Mouse (Mus musculus): ENCODE results near the gene Lhfp. TPM values are rescaled to one million over a fixed set of nuclear protein-coding genes. Genes with fewer than 3 reads are reported as not detected.
A peak's percentile ranks its signal among the peaks of the same experiment; 100 is the strongest.

Lhfp gene
- polyA plus RNA-seq, 1 experiment from 2014 or later: 37.4 TPM

GRCm38 (mm10) chr3:53016436-53017340 lies 24.6 kb upstream of the Lhfp start, which contains the start of gene Cog6:
TSS of gene Cog6 (minus strand) at chr3:53017237.
- 3% methylated on average over 53 of the region's 53 CpGs for WGBS
- DNase-seq (ENCODE audit: low spot score) (peak; percentile 83), ATAC-seq (ENCODE audit: low FRiP score, low TSS enrichment) (peak; percentile 92)
- H3K9me3 ChIP-seq (ENCODE audit: control insufficient read depth, low read length): no peaks in the 10 kb centered on the region
- no peaks in the 10 kb centered on the region for H3K4me1 ChIP-seq (replicated peaks; ENCODE audit: control insufficient read depth, insufficient read depth)
- TF ChIP-seq EP300 (optimal IDR thresholded peaks at IDR 0.05) (no peak), CTCF (IDR thresholded peaks at IDR 0.05; ENCODE audit: low read depth) (no peak)
- H3K27ac ChIP-seq (replicated peaks): peak within 1 kb of the TSS; percentile 49; the same call in 1 of the 2 replicates
- H3K27me3 ChIP-seq (ENCODE audit: control insufficient read depth, insufficient read depth, low read length): no peaks in the 10 kb centered on the region
- peaks cover 3% of the 10 kb centered on the region; the same call in 1 of the 2 replicates for H3K36me3 ChIP-seq (ENCODE audit: control insufficient read depth, insufficient read depth, low read length)
- peak within 1 kb of the TSS; percentile 75 for H3K9ac ChIP-seq (ENCODE audit: low read length)
- peak within 1 kb of the TSS; percentile 88 for H3K4me3 ChIP-seq (ENCODE audit: low read depth, low read length)
- H3K4me2 ChIP-seq (replicated peaks; ENCODE audit: low read depth): peak within 1 kb of the TSS; percentile 78

- Histone ChIP-seq H3K27ac (replicated peaks) (no peak overlapping the region), H3K27me3 (ENCODE audit: control insufficient read depth, insufficient read depth, low read length) (no peaks in the 10 kb centered on the region), H3K9me3 (ENCODE audit: control insufficient read depth, low read length) (no peaks in the 10 kb centered on the region), H3K36me3 (ENCODE audit: control insufficient read depth, insufficient read depth, low read length) (no peaks in the 10 kb centered on the region), H3K4me2 (replicated peaks; ENCODE audit: low read depth) (no peak overlapping the region), H3K4me1 (replicated peaks; ENCODE audit: control insufficient read depth, insufficient read depth) (no peaks in the 10 kb centered on the region), H3K4me3 (ENCODE audit: low read depth, low read length) (no peak overlapping the region), H3K9ac (ENCODE audit: low read length) (no peak overlapping the region)
- no peak for ATAC-seq (ENCODE audit: low FRiP score, low TSS enrichment)
- TF ChIP-seq CTCF (IDR thresholded peaks at IDR 0.05; ENCODE audit: low read depth) (no peak), EP300 (optimal IDR thresholded peaks at IDR 0.05) (no peak)
- 78% methylated on average over 4 of the region's 4 CpGs for WGBS
- no peak for DNase-seq (ENCODE audit: low spot score)
Observed at GRCm38 (mm10) chr3:53027333-53027732, 14.0 kb upstream of the Lhfp start.

- Histone ChIP-seq H3K27ac (replicated peaks) (no peak overlapping the region), H3K4me2 (replicated peaks; ENCODE audit: low read depth) (no peak overlapping the region), H3K9me3 (ENCODE audit: control insufficient read depth, low read length) (no peaks in the 10 kb centered on the region), H3K4me1 (replicated peaks; ENCODE audit: control insufficient read depth, insufficient read depth) (no peaks in the 10 kb centered on the region), H3K4me3 (ENCODE audit: low read depth, low read length) (no peak overlapping the region), H3K9ac (ENCODE audit: low read length) (no peak overlapping the region), H3K27me3 (ENCODE audit: control insufficient read depth, insufficient read depth, low read length) (no peaks in the 10 kb centered on the region), H3K36me3 (ENCODE audit: control insufficient read depth, insufficient read depth, low read length) (no peaks in the 10 kb centered on the region)
- peak; percentile 85 for TF ChIP-seq CTCF (IDR thresholded peaks at IDR 0.05; ENCODE audit: low read depth)
- TF ChIP-seq EP300 (optimal IDR thresholded peaks at IDR 0.05): no peak
- ATAC-seq (ENCODE audit: low FRiP score, low TSS enrichment) (no peak), DNase-seq (ENCODE audit: low spot score) (peak; percentile 76)
- WGBS: 19% methylated on average over 7 of the region's 7 CpGs
Observed at GRCm38 (mm10) chr3:53029046-53029445, 12.3 kb upstream of the Lhfp start.

- Histone ChIP-seq H3K4me1 (replicated peaks; ENCODE audit: control insufficient read depth, insufficient read depth) (no peaks in the 10 kb centered on the region), H3K4me3 (ENCODE audit: low read depth, low read length) (no peak overlapping the region), H3K36me3 (ENCODE audit: control insufficient read depth, insufficient read depth, low read length) (no peaks in the 10 kb centered on the region), H3K9ac (ENCODE audit: low read length) (no peak overlapping the region), H3K9me3 (ENCODE audit: control insufficient read depth, low read length) (no peaks in the 10 kb centered on the region), H3K27me3 (ENCODE audit: control insufficient read depth, insufficient read depth, low read length) (no peaks in the 10 kb centered on the region), H3K4me2 (replicated peaks; ENCODE audit: low read depth) (no peak overlapping the region), H3K27ac (replicated peaks) (no peak overlapping the region)
- ATAC-seq (ENCODE audit: low FRiP score, low TSS enrichment) (no peak), DNase-seq (ENCODE audit: low spot score) (no peak)
- 39% methylated on average over 6 of the region's 6 CpGs for WGBS
- no peak for TF ChIP-seq CTCF (IDR thresholded peaks at IDR 0.05; ENCODE audit: low read depth)
- TF ChIP-seq EP300 (optimal IDR thresholded peaks at IDR 0.05): no peak
Observed at GRCm38 (mm10) chr3:53031586-53031985, 9.7 kb upstream of the Lhfp start.

- H3K27me3 ChIP-seq (ENCODE audit: control insufficient read depth, insufficient read depth, low read length): no peaks in the 10 kb centered on the region
- no peak for DNase-seq (ENCODE audit: low spot score)
- H3K36me3 ChIP-seq (ENCODE audit: control insufficient read depth, insufficient read depth, low read length): no peaks in the 10 kb centered on the region
- TF ChIP-seq EP300 (optimal IDR thresholded peaks at IDR 0.05) (no peak), CTCF (IDR thresholded peaks at IDR 0.05; ENCODE audit: low read depth) (no peak)
- H3K4me2 ChIP-seq (replicated peaks; ENCODE audit: low read depth): no peak overlapping the region
- WGBS: 32% methylated on average over 5 of the region's 5 CpGs
- no peaks in the 10 kb centered on the region for H3K4me1 ChIP-seq (replicated peaks; ENCODE audit: control insufficient read depth, insufficient read depth)
- no peak for ATAC-seq (ENCODE audit: low FRiP score, low TSS enrichment)
- no peak overlapping the region for H3K27ac ChIP-seq (replicated peaks)
- H3K4me3 ChIP-seq (ENCODE audit: low read depth, low read length): no peak overlapping the region
- no peaks in the 10 kb centered on the region for H3K9me3 ChIP-seq (ENCODE audit: control insufficient read depth, low read length)
- no peak overlapping the region for H3K9ac ChIP-seq (ENCODE audit: low read length)
Observed at GRCm38 (mm10) chr3:53032432-53032831, 8.9 kb upstream of the Lhfp start.

GRCm38 (mm10) chr3:53033448-53033847 lies 7.9 kb upstream of the Lhfp start:
- 23% methylated on average over 3 of the region's 3 CpGs for WGBS

More at GRCm38 (mm10) chr3:53033448-53033847, 7.9 kb upstream of the Lhfp start:
- Histone ChIP-seq H3K27ac (replicated peaks) (no peak overlapping the region), H3K36me3 (ENCODE audit: control insufficient read depth, insufficient read depth, low read length) (no peaks in the 10 kb centered on the region), H3K4me3 (ENCODE audit: low read depth, low read length) (no peak overlapping the region), H3K4me2 (replicated peaks; ENCODE audit: low read depth) (no peak overlapping the region), H3K4me1 (replicated peaks; ENCODE audit: control insufficient read depth, insufficient read depth) (no peaks in the 10 kb centered on the region), H3K9ac (ENCODE audit: low read length) (no peak overlapping the region), H3K9me3 (ENCODE audit: control insufficient read depth, low read length) (no peaks in the 10 kb centered on the region), H3K27me3 (ENCODE audit: control insufficient read depth, insufficient read depth, low read length) (no peaks in the 10 kb centered on the region)
- DNase-seq (ENCODE audit: low spot score): no peak
- no peak for ATAC-seq (ENCODE audit: low FRiP score, low TSS enrichment)
- TF ChIP-seq EP300 (optimal IDR thresholded peaks at IDR 0.05) (no peak), CTCF (IDR thresholded peaks at IDR 0.05; ENCODE audit: low read depth) (peak; percentile 82)
